Mouse (Mus musculus): ENCODE data around the gene Btbd19.

Btbd19 gene

GRCm38 (mm10) chr4:117125348-117125909 lies at the start of gene Btbd19:
TSS of gene Btbd19 (minus strand) at chr4:117125725.
- DNase-seq, result peak; percentile 34

GRCm38 (mm10) chr4:117169936-117170335 lies 44.4 kb upstream of the Btbd19 start:
- DNase-seq, result no peak

GRCm38 (mm10) chr4:117161183-117161582 lies 35.7 kb upstream of the Btbd19 start:
- DNase-seq, result no peak

GRCm38 (mm10) chr4:117159666-117160065 lies 34.1 kb upstream of the Btbd19 start:
- no peak for DNase-seq

GRCm38 (mm10) chr4:117156372-117156771 lies 30.8 kb upstream of the Btbd19 start:
- DNase-seq, result no peak

- peak; percentile 86 for DNase-seq
Observed at GRCm38 (mm10) chr4:117155792-117156355, 30.3 kb upstream of the Btbd19 start, which contains the start of gene Rps8. TSS of gene Rps8 (minus strand) at chr4:117156243.

- DNase-seq, result no peak
Observed at GRCm38 (mm10) chr4:117155020-117155791, 29.7 kb upstream of the Btbd19 start.

GRCm38 (mm10) chr4:117152714-117153113 lies 27.2 kb upstream of the Btbd19 start:
- no peak for DNase-seq

- no peak for DNase-seq
Observed at GRCm38 (mm10) chr4:117151416-117151815, 25.9 kb upstream of the Btbd19 start.

- DNase-seq, result no peak
Observed at GRCm38 (mm10) chr4:117150212-117150733, 24.7 kb upstream of the Btbd19 start.

- DNase-seq, result no peak
Observed at GRCm38 (mm10) chr4:117149291-117150211, 24.0 kb upstream of the Btbd19 start.

- DNase-seq, result no peak
Observed at GRCm38 (mm10) chr4:117148815-117149214, 23.3 kb upstream of the Btbd19 start.

GRCm38 (mm10) chr4:117148047-117148713 lies 22.7 kb upstream of the Btbd19 start:
- DNase-seq, result no peak

GRCm38 (mm10) chr4:117146176-117146575 lies 20.7 kb upstream of the Btbd19 start:
- DNase-seq, result peak; percentile 92

GRCm38 (mm10) chr4:117145248-117145647 lies 19.7 kb upstream of the Btbd19 start:
- no peak for DNase-seq

- no peak for DNase-seq
Observed at GRCm38 (mm10) chr4:117143023-117143422, 17.5 kb upstream of the Btbd19 start.

GRCm38 (mm10) chr4:117140613-117141012 lies 15.1 kb upstream of the Btbd19 start:
- no peak for DNase-seq

- peak; percentile 62 for DNase-seq
Observed at GRCm38 (mm10) chr4:117139217-117139612, 13.7 kb upstream of the Btbd19 start.

- DNase-seq, result no peak
Observed at GRCm38 (mm10) chr4:117138295-117139216, 13.0 kb upstream of the Btbd19 start.

- DNase-seq, result no peak
Observed at GRCm38 (mm10) chr4:117136034-117136433, 10.5 kb upstream of the Btbd19 start.

- no peak for DNase-seq
Observed at GRCm38 (mm10) chr4:117134601-117134995, 9.1 kb upstream of the Btbd19 start.

Data from thymus, postnatal 14 days (tissue).